Mouse (Mus musculus) myocyte (in vitro differentiated cells): Measurements from ENCODE around the gene Stac2. TPM values are rescaled to one million over a fixed set of nuclear protein-coding genes. Genes with fewer than 3 reads are reported as not detected.
A peak's percentile ranks its signal among the peaks of the same experiment; 100 is the strongest.

Experiments used
- H3K27me3 ChIP-seq: one replicate; pipeline ENCODE4 v1.6.1; 2011; ENCODE audit not compliant: control insufficient read depth, insufficient read depth, insufficient read length
- H3K36me3 ChIP-seq: one replicate; pipeline ENCODE4 v1.6.1; 2011; ENCODE audit not compliant: control insufficient read depth, insufficient read depth
- H3K4me2 ChIP-seq: one replicate; pipeline ENCODE4 v1.6.1; 2011; ENCODE audit warnings: low read depth, control low read depth
- H3K4me3 ChIP-seq: one replicate; pipeline ENCODE4 v1.5.1; 2011; ENCODE audit warnings: mild to moderate bottlenecking, control low read depth, moderate library complexity
- H3K79me2 ChIP-seq: one replicate; pipeline ENCODE4 v1.6.1; 2011; ENCODE audit not compliant: control insufficient read depth, insufficient read depth
- H3ac ChIP-seq: one replicate; pipeline ENCODE4 v1.6.1; 2011; ENCODE audit not compliant: control insufficient read depth, insufficient read length
- CEBPB ChIP-seq: IDR thresholded peaks from 2 replicates; pipeline ENCODE4 v1.6.1; 2011; ENCODE audit warnings: mild to moderate bottlenecking, moderate library complexity; ENCODE audit not compliant: poor library complexity, insufficient read depth, severe bottlenecking
- E2F4 ChIP-seq: IDR thresholded peaks from one replicate; pipeline ENCODE4 v1.6.1; 2011; ENCODE audit warnings: mild to moderate bottlenecking, control low read depth, moderate library complexity; ENCODE audit not compliant: insufficient read depth
- MAX ChIP-seq: IDR thresholded peaks from one replicate; pipeline ENCODE4 v1.6.1; 2011; ENCODE audit warnings: low read depth, mild to moderate bottlenecking, control low read depth
- MYOD1 ChIP-seq, 3 experiments: IDR thresholded peaks; one replicate each; pipeline ENCODE4 v1.6.1; 2011; ENCODE audit warnings: control low read depth in 2 of 3, low read depth in 2 of 3, mild to moderate bottlenecking in 2 of 3, moderate library complexity in 1 of 3; ENCODE audit not compliant: insufficient read length in 2 of 3, control insufficient read depth in 1 of 3
- MYOG ChIP-seq, 3 experiments: IDR thresholded peaks; one replicate each; pipeline ENCODE4 v1.6.1; 2011; ENCODE audit warnings: control low read depth in 2 of 3, low read depth in 2 of 3, mild to moderate bottlenecking in 2 of 3; ENCODE audit not compliant: insufficient read length in 2 of 3, control insufficient read depth in 1 of 3, insufficient read depth in 1 of 3
- POLR2A ChIP-seq: IDR thresholded peaks from one replicate; pipeline ENCODE4 v1.6.1; 2011; ENCODE audit warnings: low read depth, mild to moderate bottlenecking, control low read depth, moderate library complexity; ENCODE audit not compliant: insufficient read length
- POLR2AphosphoS2 ChIP-seq: IDR thresholded peaks from one replicate; pipeline ENCODE4 v1.6.1; 2011; ENCODE audit warnings: low read depth, control low read depth; ENCODE audit not compliant: insufficient read length
- REST ChIP-seq: IDR thresholded peaks from one replicate; pipeline ENCODE4 v1.6.1; 2011; ENCODE audit warnings: mild to moderate bottlenecking, control low read depth, moderate library complexity; ENCODE audit not compliant: insufficient read depth, insufficient read length
- SRF ChIP-seq: IDR thresholded peaks from one replicate; pipeline ENCODE4 v1.6.1; 2011; ENCODE audit warnings: low read depth; ENCODE audit not compliant: control insufficient read depth, insufficient read length
- TCF12 ChIP-seq: IDR thresholded peaks from one replicate; pipeline ENCODE4 v1.6.1; 2011; ENCODE audit warnings: mild to moderate bottlenecking, control low read depth; ENCODE audit not compliant: poor library complexity, insufficient read depth, severe bottlenecking
- TCF3 ChIP-seq: IDR thresholded peaks from one replicate; pipeline ENCODE4 v1.6.1; 2011; ENCODE audit warnings: low read depth, control low read depth; ENCODE audit not compliant: insufficient read length
- USF1 ChIP-seq: IDR thresholded peaks from one replicate; pipeline ENCODE4 v1.6.1; 2011; ENCODE audit warnings: low read depth, mild to moderate bottlenecking, control low read depth, moderate library complexity
- polyA plus RNA-seq: library from polyadenylated mRNA; unstranded; fragments of >200 nt; fragmentation: generic; extraction: Trizol; gene quantifications from one replicate; pipeline ENCODE4 v1.2.1, GENCODE M21; 2012; ENCODE audit warnings: missing spikeins

Stac2 gene
- polyA plus RNA-seq, 1 experiment, result 41.7 TPM

DNA sequence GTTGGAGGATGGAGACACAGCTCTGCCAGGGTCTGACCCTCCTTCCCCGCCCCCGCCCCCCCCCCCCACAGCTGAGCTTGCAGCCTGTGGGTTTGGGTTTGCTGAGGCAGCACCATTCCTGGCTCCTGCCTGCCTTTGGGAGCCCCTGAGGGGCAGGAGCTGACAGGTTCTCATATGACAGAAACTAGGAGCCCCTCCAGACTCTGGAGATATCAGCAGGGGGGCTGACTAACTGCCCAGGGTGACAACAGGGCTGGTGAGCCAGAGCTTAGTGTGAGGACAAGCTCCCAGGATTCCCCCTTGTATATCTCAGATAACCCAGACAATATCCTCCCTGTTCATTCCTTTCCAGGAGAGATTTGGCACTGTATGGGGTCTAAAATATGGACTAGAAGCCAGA is 2.3 kb downstream of the Stac2 start:
- peak overlapping the region; percentile 81 for H3K4me2 ChIP-seq
- peak overlapping the region; percentile 79 for H3K4me3 ChIP-seq
- H3K79me2 ChIP-seq, result peaks cover 43% of the 10 kb centered on the region
- no peak for TF ChIP-seq POLR2AphosphoS2
- TF ChIP-seq REST, result no peak
- TF ChIP-seq TCF3, result no peak
- TF ChIP-seq E2F4, result no peak
- no peak for TF ChIP-seq CEBPB
- no peak for TF ChIP-seq SRF
- TF ChIP-seq MAX, result no peak
- TF ChIP-seq MYOD1 (IDR thresholded peaks at IDR 0.05; ENCODE audit: control insufficient read depth in 1 of 3, insufficient read length in 2 of 3, low read depth in 2 of 3), result no peak
- no peak for TF ChIP-seq MYOG (IDR thresholded peaks at IDR 0.05; ENCODE audit: control insufficient read depth in 1 of 3, insufficient read depth in 1 of 3, insufficient read length in 2 of 3, low read depth in 2 of 3)
- TF ChIP-seq TCF12, result no peak
- no peak for TF ChIP-seq POLR2A
- TF ChIP-seq USF1, result no peak
- no peaks in the 10 kb centered on the region for H3K36me3 ChIP-seq
- no peaks in the 10 kb centered on the region for H3K27me3 ChIP-seq
- H3ac ChIP-seq, result no peak overlapping the region

DNA sequence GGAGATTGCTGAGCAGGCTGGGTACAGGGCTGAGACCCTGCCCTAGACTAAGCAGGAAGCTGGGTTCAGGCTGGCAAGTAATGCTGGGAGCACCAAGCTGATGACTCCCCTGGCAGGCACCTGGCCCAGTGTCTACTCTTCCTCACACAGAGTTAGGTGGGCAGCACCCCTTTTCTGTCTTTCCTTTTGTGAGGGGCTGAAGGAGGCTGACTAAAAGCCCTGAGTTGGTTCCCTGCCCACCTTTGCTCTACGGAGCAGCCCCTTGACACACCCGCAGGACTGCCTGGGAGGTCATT is 2.8 kb downstream of the Stac2 start:
- Histone ChIP-seq H3ac (no peak overlapping the region), H3K4me3 (peak overlapping the region; percentile 79), H3K79me2 (peaks cover 47% of the 10 kb centered on the region), H3K36me3 (no peaks in the 10 kb centered on the region), H3K4me2 (peak overlapping the region; percentile 81), H3K27me3 (no peaks in the 10 kb centered on the region)
- no peak for TF ChIP-seq TCF12
- TF ChIP-seq SRF, result no peak
- TF ChIP-seq MYOD1 (IDR thresholded peaks at IDR 0.05; ENCODE audit: control insufficient read depth in 1 of 3, insufficient read length in 2 of 3, low read depth in 2 of 3), result no peak
- no peak for TF ChIP-seq REST
- no peak for TF ChIP-seq CEBPB
- no peak for TF ChIP-seq E2F4
- TF ChIP-seq POLR2A, result no peak
- no peak for TF ChIP-seq TCF3

DNA sequence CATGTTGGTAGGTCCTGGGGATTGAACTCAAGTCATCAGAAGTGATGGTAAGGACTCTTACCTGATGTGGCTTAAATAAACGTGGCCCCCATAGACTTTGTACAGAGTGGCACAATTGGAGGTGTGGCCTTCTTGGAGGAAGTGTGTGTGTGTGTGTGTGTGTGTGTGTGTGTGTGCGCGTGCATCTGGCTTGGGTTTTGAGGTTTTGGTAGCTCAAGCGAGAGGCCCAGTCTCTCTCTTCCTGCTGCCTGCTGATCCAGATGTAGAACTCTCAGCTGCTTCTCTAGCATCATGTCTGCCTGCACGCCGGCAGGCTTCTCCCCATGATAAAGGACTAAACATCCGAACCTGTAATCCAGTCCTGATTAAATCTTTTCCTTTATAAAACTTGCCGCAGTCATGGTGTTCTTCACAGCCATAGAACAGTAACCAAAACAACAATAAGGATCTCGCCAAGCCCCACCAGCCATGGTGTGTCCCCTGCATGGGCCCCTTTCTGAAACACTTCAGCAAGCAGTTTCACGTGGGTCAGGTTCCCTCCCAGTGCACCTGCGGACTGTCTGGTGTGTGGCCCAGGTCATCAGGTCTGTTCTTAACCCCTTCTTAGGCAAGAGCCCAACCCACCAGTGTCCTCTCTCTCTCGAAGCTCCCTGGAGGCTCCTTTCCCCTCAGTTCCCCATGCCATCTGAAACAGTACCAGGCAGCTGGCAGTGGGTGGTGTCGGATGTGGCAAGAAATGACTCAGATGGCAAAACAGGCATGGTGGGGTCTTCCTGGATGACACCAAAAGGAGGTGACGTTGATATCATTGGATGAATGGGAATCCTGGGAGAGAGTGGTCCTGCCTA is 3.4 kb downstream of the Stac2 start:
- Histone ChIP-seq H3K4me2 (peak overlapping the region; percentile 81), H3K36me3 (no peaks in the 10 kb centered on the region), H3K4me3 (peak overlapping the region; percentile 79), H3K79me2 (peaks cover 53% of the 10 kb centered on the region), H3K27me3 (no peaks in the 10 kb centered on the region), H3ac (no peak overlapping the region)
- TF ChIP-seq MYOG (IDR thresholded peaks at IDR 0.05; ENCODE audit: control insufficient read depth in 1 of 3, insufficient read depth in 1 of 3, insufficient read length in 2 of 3, low read depth in 2 of 3) (peak in 1 of 3 experiments; percentile 72), E2F4 (no peak), MYOD1 (IDR thresholded peaks at IDR 0.05; ENCODE audit: control insufficient read depth in 1 of 3, insufficient read length in 2 of 3, low read depth in 2 of 3) (peak in 2 of 3 experiments; percentile 41 to 85), CEBPB (peak; percentile 52; the same call in 1 of the 2 replicates), POLR2AphosphoS2 (no peak), MAX (no peak), REST (no peak), TCF12 (peak; percentile 33), SRF (no peak)

DNA sequence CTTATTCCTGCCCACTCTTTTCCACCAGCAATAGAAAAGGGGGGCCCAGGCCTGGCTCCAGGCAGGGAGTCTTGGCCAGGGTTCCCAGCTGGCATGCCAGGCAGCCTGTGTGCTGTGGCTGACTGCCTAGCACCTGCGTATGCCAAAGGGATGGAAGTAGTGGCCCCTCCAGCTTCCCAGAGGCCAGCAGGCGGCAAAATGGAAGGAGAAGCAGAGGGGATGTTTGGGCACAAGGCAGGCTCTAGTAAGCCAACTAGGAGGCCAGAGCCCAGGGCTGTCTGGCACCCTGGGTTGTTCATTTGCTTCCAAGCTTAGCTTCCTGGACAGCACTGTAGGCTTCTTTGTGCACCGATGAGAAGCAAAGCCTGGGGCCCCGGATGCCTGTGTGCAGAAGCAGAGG is 5.5 kb downstream of the Stac2 start:
- Histone ChIP-seq H3K4me2 (no peak overlapping the region), H3K79me2 (peaks cover 58% of the 10 kb centered on the region), H3K36me3 (no peaks in the 10 kb centered on the region), H3K4me3 (no peak overlapping the region), H3ac (no peak overlapping the region), H3K27me3 (no peaks in the 10 kb centered on the region)
- TF ChIP-seq SRF (no peak), TCF12 (no peak), E2F4 (no peak), POLR2A (no peak), POLR2AphosphoS2 (no peak), USF1 (no peak), TCF3 (no peak), MYOD1 (IDR thresholded peaks at IDR 0.05; ENCODE audit: control insufficient read depth in 1 of 3, insufficient read length in 2 of 3, low read depth in 2 of 3) (no peak), CEBPB (no peak), MYOG (IDR thresholded peaks at IDR 0.05; ENCODE audit: control insufficient read depth in 1 of 3, insufficient read depth in 1 of 3, insufficient read length in 2 of 3, low read depth in 2 of 3) (no peak), REST (no peak), MAX (no peak)

DNA sequence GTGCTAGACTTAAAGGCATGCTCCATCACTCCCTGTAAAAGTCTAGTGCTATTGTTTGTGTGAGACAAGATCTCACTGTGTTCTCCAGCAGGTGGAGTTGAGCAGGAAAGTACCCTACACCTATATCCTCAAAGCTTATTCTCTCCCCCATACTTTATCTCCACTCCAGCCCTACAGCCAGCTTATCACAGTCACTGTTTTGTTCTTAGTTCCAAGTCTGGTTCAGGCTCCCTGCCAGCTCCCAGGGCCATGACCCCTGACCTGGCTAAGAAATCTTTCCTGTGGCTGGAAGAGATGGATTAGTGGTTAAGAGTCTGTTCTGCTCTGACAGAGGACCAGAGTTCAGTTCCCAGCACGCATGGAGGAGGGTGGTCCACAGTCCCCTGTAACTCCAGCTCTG is 6.8 kb downstream of the Stac2 start:
- no peaks in the 10 kb centered on the region for H3K27me3 ChIP-seq
- TF ChIP-seq MYOD1 (IDR thresholded peaks at IDR 0.05; ENCODE audit: control insufficient read depth in 1 of 3, insufficient read length in 2 of 3, low read depth in 2 of 3), result no peak
- peaks cover 53% of the 10 kb centered on the region for H3K79me2 ChIP-seq
- no peak overlapping the region for H3K4me3 ChIP-seq
- no peak overlapping the region for H3ac ChIP-seq
- H3K4me2 ChIP-seq, result no peak overlapping the region
- H3K36me3 ChIP-seq, result no peaks in the 10 kb centered on the region
